Mouse (Mus musculus): ENCODE measurements at regions not wholly inside any gene's neighbourhood (a gene's known extent, or its start where the extent isn't known, plus 50 kb on each side); places are given as distances from the start of the nearest gene placed in this dataset.

- ATAC-seq (replicated peaks; ENCODE audit: low FRiP score) (no peak), DNase-seq (ENCODE audit: low spot score) (no peak)
- Histone ChIP-seq H3K4me3 (ENCODE audit: low read depth, low read length) (no peak overlapping the region), H3K27ac (ENCODE audit: low read depth, low read length) (no peak overlapping the region), H3K9me3 (ENCODE audit: control insufficient read depth, low read length) (no peaks in the 10 kb centered on the region), H3K4me1 (replicated peaks; ENCODE audit: control insufficient read depth, insufficient read depth, low read length) (no peaks in the 10 kb centered on the region), H3K4me2 (ENCODE audit: low read depth, low read length, severe bottlenecking) (no peak overlapping the region), H3K9ac (ENCODE audit: low read length) (no peak overlapping the region), H3K36me3 (ENCODE audit: control insufficient read depth, insufficient read depth, low read length) (no peaks in the 10 kb centered on the region), H3K27me3 (ENCODE audit: control insufficient read depth, insufficient read depth, low read length) (no peaks in the 10 kb centered on the region)
- 96% methylated on average over 2 of the region's 2 CpGs for WGBS
Observed at GRCm38 (mm10) chr4:64123675-64124074, 76.9 kb upstream of the Tnc start.

- Histone ChIP-seq H3K4me2 (ENCODE audit: low read depth, low read length, severe bottlenecking) (no peak overlapping the region), H3K27me3 (ENCODE audit: control insufficient read depth, insufficient read depth, low read length) (no peaks in the 10 kb centered on the region), H3K4me1 (replicated peaks; ENCODE audit: control insufficient read depth, insufficient read depth, low read length) (no peaks in the 10 kb centered on the region), H3K27ac (ENCODE audit: low read depth, low read length) (no peak overlapping the region), H3K4me3 (ENCODE audit: low read depth, low read length) (no peak overlapping the region), H3K9me3 (ENCODE audit: control insufficient read depth, low read length) (no peaks in the 10 kb centered on the region), H3K9ac (ENCODE audit: low read length) (no peak overlapping the region), H3K36me3 (ENCODE audit: control insufficient read depth, insufficient read depth, low read length) (no peaks in the 10 kb centered on the region)
- 91% methylated on average over 4 of the region's 4 CpGs for WGBS
- ATAC-seq (replicated peaks; ENCODE audit: low FRiP score) (no peak), DNase-seq (ENCODE audit: low spot score) (no peak)
Observed at GRCm38 (mm10) chr4:64098247-64098646, 51.4 kb upstream of the Tnc start.

Measured in forebrain, embryonic 11.5 days (tissue).